In genomic region chr17:6655567-6656281, GRCm38 (mm10) we compare ENCODE assay signal across 8 mouse cellular contexts. TPM values are rescaled to one million over a fixed set of nuclear protein-coding genes. Genes with fewer than 3 reads are reported as not detected.
DNase-seq lines count a peak whose midpoint lies in the region; ATAC-seq and TF ChIP-seq lines count a peak whose summit lies in the region.
"Not testable (repeated sequence)": the region's sequence is repeated elsewhere in the genome, so short reads cannot be mapped to it uniquely, and the experiment has no call there.

TSS of gene Dynlt1f (minus strand) at chr17:6655900.

- H3K27me3 ChIP-seq in embryonic facial prominence, embryonic 11.5 days (ENCODE audit: control insufficient read depth, insufficient read depth, low read length); intestine, postnatal 0 days (replicated peaks; ENCODE audit: control insufficient read depth, insufficient read depth, low read length): not testable (repeated sequence)

- intact Hi-C loops in left cerebral cortex, postnatal 25 days (cut with DNase I): not testable (repeated sequence)

- H3K4me2 ChIP-seq in embryonic facial prominence, embryonic 11.5 days (ENCODE audit: low read depth, low read length): peak within 1 kb of the TSS; percentile 27
- H3K4me2 ChIP-seq in intestine, postnatal 0 days (replicated peaks; ENCODE audit: low read depth): peak within 1 kb of the TSS; percentile 70

- not testable (repeated sequence) for H3K4me1 ChIP-seq in embryonic facial prominence, embryonic 11.5 days (ENCODE audit: control insufficient read depth, insufficient read depth, low read length); intestine, postnatal 0 days (replicated peaks; ENCODE audit: control insufficient read depth, insufficient read depth, low read length)

- peak; percentile 86 for DNase-seq in adrenal gland, adult 2 months
- DNase-seq in embryonic facial prominence, embryonic 11.5 days (ENCODE audit: low spot score): peak; percentile 1
- peak; percentile 99 for DNase-seq in heart, adult 11 months
- peak; percentile 62 to 64 for DNase-seq in left cerebral cortex, postnatal 25 days (ENCODE audit: low spot score in 2 of 2)
- DNase-seq in right cerebral cortex, postnatal 10 days (ENCODE audit: low spot score in 2 of 2): peak; percentile 67 to 82
- peak; percentile 73 to 74 for DNase-seq in urinary bladder, postnatal 36 days (ENCODE audit: low spot score in 2 of 2)

- not testable (repeated sequence) for H3K9me3 ChIP-seq in embryonic facial prominence, embryonic 11.5 days (replicated peaks; ENCODE audit: control insufficient read depth, low read length); intestine, postnatal 0 days (ENCODE audit: control insufficient read depth)

- not testable (repeated sequence) for H3K27ac ChIP-seq in embryonic facial prominence, embryonic 11.5 days (replicated peaks; ENCODE audit: low read depth, low read length)
- H3K27ac ChIP-seq in intestine, postnatal 0 days (ENCODE audit: low read depth, low read length): peak within 1 kb of the TSS; percentile 62

- H3K4me3 ChIP-seq in embryonic facial prominence, embryonic 11.5 days (ENCODE audit: low read depth, low read length): peak within 1 kb of the TSS; percentile 43
- peak within 1 kb of the TSS; percentile 45 for H3K4me3 ChIP-seq in intestine, postnatal 0 days (ENCODE audit: low read depth, low read length)

- TF ChIP-seq CTCF in intestine, postnatal 0 days (IDR thresholded peaks at IDR 0.05; ENCODE audit: low read depth): not testable (repeated sequence)

- ATAC-seq in embryonic facial prominence, embryonic 11.5 days (replicated peaks; ENCODE audit: insufficient number of reproducible peaks, low FRiP score, low TSS enrichment, low read depth): peak; percentile 95
- ATAC-seq in intestine, postnatal 0 days: peak; percentile 90
- ATAC-seq in megakaryocyte progenitor cell, adult 5-6 weeks (replicated peaks; ENCODE audit: poor library complexity): peak; percentile 95

- not testable (repeated sequence) for H3K36me3 ChIP-seq in embryonic facial prominence, embryonic 11.5 days (replicated peaks; ENCODE audit: control insufficient read depth, insufficient read depth, low read depth, low read length); intestine, postnatal 0 days (ENCODE audit: control insufficient read depth, insufficient read depth)

- WGBS in embryonic facial prominence, embryonic 11.5 days: 3% methylated on average over 21 of the region's 33 CpGs
- WGBS in intestine, postnatal 0 days: 2% methylated on average over 15 of the region's 33 CpGs

- peak within 1 kb of the TSS; percentile 60 for H3K9ac ChIP-seq in embryonic facial prominence, embryonic 11.5 days (replicated peaks; ENCODE audit: low read length)
- peak within 1 kb of the TSS; percentile 50 for H3K9ac ChIP-seq in intestine, postnatal 0 days (ENCODE audit: low read depth, low read length)

RNA-seq across cellular contexts. Expression of gene Dynlt1f, which starts in this region (rescaled TPM):
- total RNA-seq in adrenal gland, adult 2 months (2021): 100 to 1,000 TPM in 1 of 2 experiments, 10 to 100 TPM in 1; 94.4 to 117 TPM
- 14.7 and 22.9 TPM in 2 replicates for polyA plus RNA-seq in adrenal gland, adult 2 months (2012; rRNA removed)
- 308 and 333 TPM in 2 replicates for polyA plus RNA-seq in embryonic facial prominence, embryonic 11.5 days (2014; fragmentation: Nextera tagmentation; extraction: Ambion mirVana)
- 234 and 240 TPM in 2 replicates for polyA plus RNA-seq in intestine, postnatal 0 days (2015; fragmentation: Nextera tagmentation; extraction: Ambion mirVana)
- 10 to 100 TPM; 37.0 to 42.8 TPM for total RNA-seq in left cerebral cortex, postnatal 25 days (2021)
- total RNA-seq in megakaryocyte progenitor cell, adult 5-6 weeks (2015): 140 and 153 TPM in 2 replicates
- 129 and 141 TPM in 2 replicates for total RNA-seq in megakaryocyte progenitor cell, adult 5-6 weeks (2017)

Comparison
In these comparisons a context has a peak if more than half of its experiments do, and no peak if none do; other contexts are left out.
1. DNase-seq: peak in every context shown above with its lines; median percentile 99 in heart, adult 11 months; 86 in adrenal gland, adult 2 months; 74 in right cerebral cortex, postnatal 10 days; 74 in urinary bladder, postnatal 36 days; 63 in left cerebral cortex, postnatal 25 days; 1 in embryonic facial prominence, embryonic 11.5 days.